Mouse (Mus musculus): ENCODE results near the gene Iqch. TPM values are rescaled to one million over a fixed set of nuclear protein-coding genes. Genes with fewer than 3 reads are reported as not detected.

Gene Iqch
- polyA plus RNA-seq, 1 experiment from 2014 or later: not detected

GRCm38 (mm10) chr9:63399463-63399815 lies 202.9 kb downstream of the Iqch start:
- 2% methylated on average over 8 of the region's 8 CpGs for WGBS (ENCODE audit: insufficient replicate concordance)

DNA sequence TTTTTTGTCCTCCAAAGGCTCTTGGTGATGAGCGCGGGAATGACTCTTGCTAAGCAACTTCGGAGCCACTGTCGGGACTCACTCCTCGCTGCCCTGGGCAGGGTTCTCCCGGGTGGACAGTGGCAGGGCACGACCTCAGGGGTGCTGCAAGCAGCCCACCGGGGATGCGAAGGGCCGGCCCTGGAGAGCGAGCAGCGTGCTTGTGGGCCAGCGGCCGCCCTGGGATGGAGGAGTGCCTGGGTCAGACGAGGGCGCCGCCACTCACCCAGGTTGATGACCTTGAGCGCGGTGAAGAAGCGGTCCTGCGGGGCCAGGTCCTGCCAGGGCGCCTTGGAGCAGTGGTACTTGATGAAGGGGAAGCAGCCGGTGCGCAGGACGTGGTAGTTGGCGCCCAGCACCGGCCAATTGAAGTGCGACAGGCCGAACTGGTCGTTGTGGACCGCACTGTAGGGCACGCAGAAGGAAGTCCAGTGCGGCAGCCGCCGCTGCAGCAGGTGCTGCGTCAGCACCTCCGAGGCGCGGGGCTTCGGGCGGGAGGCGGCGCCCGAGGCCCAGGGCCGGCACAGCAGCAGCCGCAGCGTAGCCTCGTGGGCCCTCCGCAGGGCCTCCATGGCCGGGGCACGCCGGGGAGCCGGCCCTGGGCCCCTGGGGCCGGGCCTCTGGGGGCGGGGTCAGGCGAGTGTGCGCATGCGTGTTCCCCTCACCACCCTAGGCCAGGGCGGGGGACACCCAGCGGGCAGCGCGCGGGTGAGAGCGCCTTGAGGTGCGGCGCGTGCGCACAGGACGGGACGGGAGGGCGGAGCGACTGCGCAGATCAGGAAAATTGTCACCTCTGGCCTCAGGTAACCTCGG lies 203.5 kb downstream of the Iqch start, which contains the start of gene 2300009A05Rik:
TSS of gene 2300009A05Rik (minus strand) at position 636 of the 852 bp plus-strand sequence.
- Histone ChIP-seq H3K36me3 (no peaks in the 10 kb centered on the region), H3K4me3 (replicated peaks) (peak within 1 kb of the TSS; percentile 90), H3K27me3 (no peaks in the 10 kb centered on the region), H3K27ac (peak within 1 kb of the TSS; percentile 92), H3K4me2 (peak within 1 kb of the TSS; percentile 98), H3K9me3 (replicated peaks) (no peaks in the 10 kb centered on the region), H3K9ac (peak within 1 kb of the TSS; percentile 88), H3K4me1 (replicated peaks) (peaks cover 22% of the 10 kb centered on the region)
- under 1% methylated on average over 74 of the region's 74 CpGs for WGBS (ENCODE audit: insufficient replicate concordance)
- DNase-seq (peak; percentile 98), ATAC-seq (ENCODE audit: low read depth) (peak; percentile 99)

More at GRCm38 (mm10) chr9:63399463-63399815, 202.9 kb downstream of the Iqch start:
- peaks cover 22% of the 10 kb centered on the region for H3K4me1 ChIP-seq (replicated peaks)
- peak; percentile 37 for ATAC-seq (ENCODE audit: low read depth)
- no peaks in the 10 kb centered on the region for H3K27me3 ChIP-seq
- H3K4me3 ChIP-seq (replicated peaks): peak overlapping the region; percentile 90
- no peak for DNase-seq
- peak overlapping the region; percentile 98 for H3K4me2 ChIP-seq
- peak overlapping the region; percentile 92 for H3K27ac ChIP-seq
- H3K9ac ChIP-seq: peak overlapping the region; percentile 88
- no peaks in the 10 kb centered on the region for H3K36me3 ChIP-seq
- H3K9me3 ChIP-seq (replicated peaks): no peaks in the 10 kb centered on the region

DNA sequence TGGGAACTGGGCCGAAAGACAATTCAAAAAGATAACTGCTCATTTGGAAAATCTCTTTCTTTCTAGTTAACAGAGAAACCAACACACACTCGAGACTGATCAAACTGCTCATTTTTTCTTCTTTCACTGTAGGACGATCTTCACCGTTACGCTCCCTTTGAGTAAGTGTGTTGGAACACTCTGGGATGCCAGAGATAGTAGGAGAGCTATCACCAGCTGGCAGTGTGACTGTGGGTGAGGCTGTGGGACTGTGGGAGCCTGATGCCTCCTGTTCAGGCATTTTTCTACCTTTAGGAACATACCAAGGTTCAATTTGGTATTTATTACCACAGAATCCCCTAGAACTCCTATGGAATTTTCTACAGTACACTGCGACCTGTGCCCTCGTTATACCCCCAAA lies 206.7 kb downstream of the Iqch start:
- 69% methylated on average over 7 of the region's 7 CpGs for WGBS (ENCODE audit: insufficient replicate concordance)
- H3K4me3 ChIP-seq (replicated peaks): no peak overlapping the region
- peaks cover 22% of the 10 kb centered on the region for H3K4me1 ChIP-seq (replicated peaks)
- H3K9me3 ChIP-seq (replicated peaks): no peaks in the 10 kb centered on the region
- H3K9ac ChIP-seq: 0 out of 2 replicates have a peak overlapping the region, but pooled peaks have one; percentile 27
- ATAC-seq (ENCODE audit: low read depth): no peak
- H3K27me3 ChIP-seq: no peaks in the 10 kb centered on the region
- H3K36me3 ChIP-seq: no peaks in the 10 kb centered on the region
- no peak for DNase-seq
- no peak overlapping the region for H3K4me2 ChIP-seq
- no peak overlapping the region for H3K27ac ChIP-seq

DNA sequence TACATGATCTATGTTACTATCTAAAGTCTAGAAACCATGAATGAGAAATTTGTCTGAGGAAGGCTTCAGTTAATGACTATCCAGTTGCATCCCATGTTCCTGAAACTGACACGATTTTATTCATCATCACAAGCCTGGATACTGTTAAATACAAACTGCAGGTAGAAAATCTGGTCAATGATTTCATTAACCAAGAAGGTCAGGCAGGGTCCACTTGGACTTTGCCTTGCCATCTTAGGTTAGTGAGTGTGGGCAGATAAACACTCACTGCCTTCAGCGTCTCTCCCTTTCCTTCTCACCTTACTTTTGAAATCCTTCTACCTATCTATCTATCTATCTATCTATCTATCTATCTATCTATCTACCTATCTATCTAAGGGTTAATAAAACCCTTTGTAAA lies 211.0 kb downstream of the Iqch start:
- no peaks in the 10 kb centered on the region for H3K9me3 ChIP-seq (replicated peaks)
- no peaks in the 10 kb centered on the region for H3K36me3 ChIP-seq
- no peak overlapping the region for H3K4me3 ChIP-seq (replicated peaks)
- 59% methylated on average over 2 of the region's 2 CpGs for WGBS (ENCODE audit: insufficient replicate concordance)
- no peak overlapping the region for H3K4me2 ChIP-seq
- ATAC-seq (ENCODE audit: low read depth) (no peak), DNase-seq (no peak)
- no peak overlapping the region for H3K27ac ChIP-seq
- H3K9ac ChIP-seq: no peak overlapping the region
- H3K27me3 ChIP-seq: no peaks in the 10 kb centered on the region
- H3K4me1 ChIP-seq (replicated peaks): peaks cover 6% of the 10 kb centered on the region

DNA sequence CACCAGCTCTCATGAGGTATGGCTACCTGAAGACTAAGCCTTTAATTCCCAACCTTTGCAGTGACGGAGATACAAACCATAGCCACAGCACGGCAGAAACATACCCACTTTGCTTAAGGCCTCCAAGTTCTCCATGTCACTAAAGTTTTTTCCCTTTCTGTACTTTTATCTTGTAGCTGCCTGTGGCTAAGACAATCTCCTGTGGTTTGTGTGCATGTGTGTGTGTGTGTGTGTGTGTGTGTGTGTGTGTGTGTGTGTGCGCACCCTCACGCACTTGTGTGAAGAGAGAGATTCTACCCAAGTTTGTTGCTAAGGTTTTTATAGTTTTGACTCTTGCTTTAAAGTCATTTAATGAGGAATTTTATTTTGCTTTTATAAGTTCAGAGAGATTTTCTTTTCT lies 219.5 kb downstream of the Iqch start:
- Histone ChIP-seq H3K4me3 (replicated peaks) (no peak overlapping the region), H3K36me3 (no peaks in the 10 kb centered on the region), H3K4me2 (no peak overlapping the region), H3K9ac (no peak overlapping the region), H3K27ac (no peak overlapping the region), H3K9me3 (replicated peaks) (no peaks in the 10 kb centered on the region), H3K27me3 (no peaks in the 10 kb centered on the region), H3K4me1 (replicated peaks) (peaks cover 21% of the 10 kb centered on the region)
- DNase-seq (no peak), ATAC-seq (ENCODE audit: low read depth) (no peak)
- WGBS (ENCODE audit: insufficient replicate concordance): 62% methylated on average over 4 of the region's 4 CpGs

- ATAC-seq (ENCODE audit: low read depth) (no peak), DNase-seq (no peak)
- H3K27me3 ChIP-seq: no peaks in the 10 kb centered on the region
- H3K4me1 ChIP-seq (replicated peaks): peaks cover 42% of the 10 kb centered on the region
- no peaks in the 10 kb centered on the region for H3K9me3 ChIP-seq (replicated peaks)
- no peak overlapping the region for H3K27ac ChIP-seq
- H3K9ac ChIP-seq: no peak overlapping the region
- no peak overlapping the region for H3K4me2 ChIP-seq
- H3K36me3 ChIP-seq: no peaks in the 10 kb centered on the region
- 77% methylated on average over 3 of the region's 3 CpGs for WGBS (ENCODE audit: insufficient replicate concordance)
- H3K4me3 ChIP-seq (replicated peaks): no peak overlapping the region
Observed at GRCm38 (mm10) chr9:63380326-63380725, 222.0 kb downstream of the Iqch start.

GRCm38 (mm10) chr9:63378174-63378573 lies 224.1 kb downstream of the Iqch start:
- H3K27ac ChIP-seq: peak overlapping the region; percentile 86; the same call in 1 of the 2 replicates
- peak overlapping the region; percentile 91 for H3K9ac ChIP-seq
- peak overlapping the region; percentile 86 for H3K4me2 ChIP-seq
- ATAC-seq (ENCODE audit: low read depth) (no peak), DNase-seq (no peak)
- H3K4me3 ChIP-seq (replicated peaks): peak overlapping the region; percentile 83
- H3K9me3 ChIP-seq (replicated peaks): no peaks in the 10 kb centered on the region
- H3K27me3 ChIP-seq: no peaks in the 10 kb centered on the region
- H3K4me1 ChIP-seq (replicated peaks): peaks cover 41% of the 10 kb centered on the region
- H3K36me3 ChIP-seq: no peaks in the 10 kb centered on the region; the same call in 1 of the 2 replicates
- WGBS (ENCODE audit: insufficient replicate concordance): 18% methylated on average over 8 of the region's 8 CpGs

DNA sequence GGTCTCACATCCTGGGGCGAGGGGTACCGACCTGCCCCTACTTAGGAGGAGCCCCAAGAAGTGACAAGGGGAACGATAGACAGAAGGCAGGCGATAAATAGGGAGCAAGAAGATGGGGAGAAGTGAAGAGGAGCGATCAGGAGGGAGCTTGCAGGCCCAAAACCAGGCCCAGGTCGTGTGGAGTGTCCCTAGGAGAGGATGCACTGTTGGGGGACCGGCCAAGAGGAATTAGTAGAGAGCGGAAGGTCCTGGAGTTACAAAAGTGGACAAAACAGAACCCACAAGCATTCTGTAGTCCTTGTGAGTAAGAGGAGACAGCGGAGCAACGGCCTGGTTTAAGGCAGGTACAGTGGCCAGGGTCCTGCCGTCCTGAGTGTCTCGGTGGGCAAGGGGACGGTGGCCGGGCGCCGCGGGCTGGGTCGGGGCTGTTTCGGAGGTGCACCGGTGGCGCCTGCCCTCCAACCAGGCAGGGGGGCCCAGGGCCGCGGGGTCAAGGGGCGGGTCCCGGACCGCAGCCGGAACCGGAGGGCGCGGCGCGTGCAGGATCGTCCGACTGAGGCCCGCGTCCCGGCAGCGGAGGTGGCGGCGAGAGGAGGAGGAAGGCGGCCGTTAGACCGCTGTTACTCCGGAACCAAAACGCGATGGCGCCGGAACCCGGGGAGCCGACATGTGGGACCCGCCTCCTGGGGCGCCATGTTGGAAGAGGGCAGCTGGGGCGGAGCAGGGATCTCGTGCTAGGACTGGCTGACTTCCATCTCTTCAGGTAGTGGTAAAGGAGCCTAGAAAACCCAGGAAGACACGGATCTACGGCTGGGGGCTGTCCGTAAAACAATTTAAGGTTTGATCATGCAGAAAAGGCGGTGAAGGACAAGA lies 224.8 kb downstream of the Iqch start, which contains the start of gene Map2k5:
TSS of gene Map2k5 (minus strand) at position 633 of the 873 bp plus-strand sequence.
- peak; percentile 87 for DNase-seq
- Histone ChIP-seq H3K4me3 (replicated peaks) (peak within 1 kb of the TSS; percentile 83), H3K27me3 (no peaks in the 10 kb centered on the region), H3K36me3 (no peaks in the 10 kb centered on the region; the same call in 1 of the 2 replicates), H3K4me2 (peak within 1 kb of the TSS; percentile 86), H3K9me3 (replicated peaks) (no peaks in the 10 kb centered on the region), H3K9ac (peak within 1 kb of the TSS; percentile 91), H3K27ac (peak within 1 kb of the TSS; percentile 86), H3K4me1 (replicated peaks) (peaks cover 43% of the 10 kb centered on the region)
- under 1% methylated on average over 58 of the region's 58 CpGs for WGBS (ENCODE audit: insufficient replicate concordance)
- ATAC-seq (ENCODE audit: low read depth): peak; percentile 94

DNA sequence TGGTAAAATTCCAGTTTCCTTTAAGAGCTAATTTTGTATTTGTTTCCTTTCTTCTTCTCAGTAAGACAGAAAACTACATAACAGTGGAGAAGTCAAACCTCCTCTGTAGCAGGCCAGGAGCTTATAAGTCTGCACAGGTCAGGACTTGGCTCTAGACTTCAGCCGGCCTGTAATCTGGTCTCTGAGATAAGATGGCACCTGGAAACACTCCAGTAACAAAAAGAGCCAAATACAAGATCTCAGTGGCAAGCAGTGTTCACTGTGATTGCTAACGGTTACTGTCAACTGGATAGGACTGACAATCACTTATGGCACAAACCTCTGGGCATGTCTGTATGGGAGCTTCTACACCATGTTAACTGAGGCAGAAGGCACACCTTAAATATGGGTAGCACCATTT lies 229.0 kb downstream of the Iqch start:
- Histone ChIP-seq H3K9ac (no peak overlapping the region), H3K27me3 (no peaks in the 10 kb centered on the region), H3K27ac (no peak overlapping the region), H3K36me3 (peaks cover 15% of the 10 kb centered on the region; the same call in 1 of the 2 replicates), H3K4me3 (replicated peaks) (no peak overlapping the region), H3K9me3 (replicated peaks) (no peaks in the 10 kb centered on the region), H3K4me1 (replicated peaks) (peaks cover 40% of the 10 kb centered on the region), H3K4me2 (no peak overlapping the region)
- 27% methylated on average over 2 of the region's 2 CpGs for WGBS (ENCODE audit: insufficient replicate concordance)
- ATAC-seq (ENCODE audit: low read depth) (no peak), DNase-seq (no peak)

- DNase-seq: no peak
- no peak for ATAC-seq (ENCODE audit: low read depth)
- 80% methylated on average over 8 of the region's 8 CpGs for WGBS (ENCODE audit: insufficient replicate concordance)
- no peaks in the 10 kb centered on the region for H3K9me3 ChIP-seq (replicated peaks)
- no peak overlapping the region for H3K4me3 ChIP-seq (replicated peaks)
- no peaks in the 10 kb centered on the region for H3K27me3 ChIP-seq
- H3K4me2 ChIP-seq: no peak overlapping the region
- H3K36me3 ChIP-seq: peaks cover 15% of the 10 kb centered on the region; the same call in 1 of the 2 replicates
- peaks cover 37% of the 10 kb centered on the region for H3K4me1 ChIP-seq (replicated peaks)
- no peak overlapping the region for H3K27ac ChIP-seq
- H3K9ac ChIP-seq: no peak overlapping the region
Observed at GRCm38 (mm10) chr9:63372541-63372940, 229.8 kb downstream of the Iqch start.

All from liver, embryonic 13.5 days (tissue).